Mouse (Mus musculus) embryonic facial prominence, embryonic 12.5 days (tissue): ENCODE results near the gene Ggct. TPM values are rescaled to one million over a fixed set of nuclear protein-coding genes. Genes with fewer than 3 reads are reported as not detected.

Experiments
- polyA plus RNA-seq: library from polyadenylated mRNA; unstranded; fragments of >200 nt; fragmentation: Nextera tagmentation; extraction: Ambion mirVana; gene quantifications from 2 replicates; pipeline ENCODE4 v1.2.1, GENCODE M21; 2016

The Ggct gene
- polyA plus RNA-seq, 1 experiment from 2014 or later, result 9.8 TPM

Other genes with a start within 250 kb of the Ggct start
- gene Znrf2, start 176.0 kb downstream of the Ggct start, polyA plus RNA-seq, result 3.0 and 3.4 TPM in 2 replicates
- 4.7 and 5.2 TPM in 2 replicates for gene Nod1, start 20.3 kb downstream of the Ggct start, polyA plus RNA-seq
- 150 and 151 TPM in 2 replicates for gene Gars, start 45.1 kb upstream of the Ggct start, polyA plus RNA-seq
- 0.23 TPM in 1 of 2 replicates, not detected in the other for gene Crhr2, start 140.1 kb upstream of the Ggct start, polyA plus RNA-seq
- gene Inmt, start 182.1 kb upstream of the Ggct start, polyA plus RNA-seq, result 2.4 and 2.6 TPM in 2 replicates
- gene Mindy4, start 210.4 kb upstream of the Ggct start, polyA plus RNA-seq, result 18.8 and 20.6 TPM in 2 replicates